Mouse (Mus musculus) C2C12 (cell line): ENCODE measurements around the gene Snrnp25.

ENCODE experiments used
- CEBPB ChIP-seq: IDR thresholded peaks from one replicate; pipeline ENCODE4 v1.6.1; 2011; ENCODE audit warnings: low read depth, mild to moderate bottlenecking, control low read depth, moderate library complexity
- CTCF ChIP-seq: IDR thresholded peaks from one replicate; pipeline ENCODE4 v1.5.1; 2011; ENCODE audit not compliant: control insufficient read depth, insufficient read depth, insufficient read length
- MAX ChIP-seq: IDR thresholded peaks from one replicate; pipeline ENCODE4 v1.6.1; 2011; ENCODE audit warnings: mild to moderate bottlenecking, control low read depth
- MYOD1 ChIP-seq: IDR thresholded peaks from one replicate; pipeline ENCODE4 v1.6.1; 2011; ENCODE audit warnings: low read depth; ENCODE audit not compliant: control insufficient read depth, insufficient read length
- USF1 ChIP-seq: IDR thresholded peaks from one replicate; pipeline ENCODE4 v1.6.1; 2011; ENCODE audit warnings: low read depth, mild to moderate bottlenecking, control low read depth, moderate library complexity

DNA sequence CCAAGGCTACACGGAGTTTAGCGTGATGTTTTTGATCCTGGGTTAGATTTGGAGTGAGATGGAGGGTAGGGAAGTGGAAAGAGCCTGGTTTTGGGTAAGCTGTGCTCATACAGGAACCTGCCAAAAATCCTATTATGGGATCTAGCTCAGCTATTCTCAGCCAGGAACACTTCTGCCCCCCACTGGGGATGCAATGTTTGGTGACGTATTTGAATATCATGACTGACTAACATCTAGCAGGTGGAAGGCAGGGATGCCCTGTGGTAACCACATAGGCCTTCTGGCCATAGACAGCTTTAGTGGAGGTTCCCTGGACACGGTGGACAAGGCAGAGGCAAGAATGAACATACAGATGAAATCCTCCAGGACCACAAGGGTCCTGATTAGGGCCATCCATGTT, 25.0 kb downstream of the Snrnp25 start:
- TF ChIP-seq CTCF (no peak), MAX (no peak), CEBPB (no peak), USF1 (no peak), MYOD1 (no peak)
